Mouse (Mus musculus) CD4-positive helper T cell, adult 2 months (primary cell): Measurements from ENCODE around the gene Fgf8.
A peak's percentile ranks its signal among the peaks of the same experiment; 100 is the strongest.

ENCODE experiments used
- DNase-seq: peaks from one replicate; pipeline ENCODE4 v3.0.0-alpha.2; 2012; ENCODE audit warnings: low read depth, missing footprints, low spot score

The Fgf8 gene

GRCm38 (mm10) chr19:45742218-45742983 is at the start of gene Fgf8:
TSS of gene Fgf8 (minus strand) at chr19:45742915.
- no peak for DNase-seq

GRCm38 (mm10) chr19:45792404-45792803 is 49.7 kb upstream of the Fgf8 start:
- DNase-seq: no peak

- DNase-seq: peak; percentile 74
Measured at GRCm38 (mm10) chr19:45789888-45790874, 47.5 kb upstream of the Fgf8 start.

GRCm38 (mm10) chr19:45789365-45789764 is 46.6 kb upstream of the Fgf8 start:
- no peak for DNase-seq

GRCm38 (mm10) chr19:45788337-45788736 is 45.6 kb upstream of the Fgf8 start:
- DNase-seq: no peak

- no peak for DNase-seq
Measured at GRCm38 (mm10) chr19:45787450-45787849, 44.7 kb upstream of the Fgf8 start.

GRCm38 (mm10) chr19:45785470-45785869 is 42.8 kb upstream of the Fgf8 start:
- no peak for DNase-seq

- no peak for DNase-seq
Measured at GRCm38 (mm10) chr19:45783933-45784576, 41.3 kb upstream of the Fgf8 start.

- peak; percentile 100 for DNase-seq
Measured at GRCm38 (mm10) chr19:45783181-45783932, 40.6 kb upstream of the Fgf8 start, which contains the start of gene Mgea5. TSS of gene Mgea5 (minus strand) at chr19:45783837.

- peak; percentile 76 for DNase-seq
Measured at GRCm38 (mm10) chr19:45782315-45783001, 39.7 kb upstream of the Fgf8 start.

GRCm38 (mm10) chr19:45781676-45782075 is 39.0 kb upstream of the Fgf8 start:
- no peak for DNase-seq

GRCm38 (mm10) chr19:45780350-45780915 is 37.7 kb upstream of the Fgf8 start:
- peak; percentile 40 for DNase-seq

- DNase-seq: no peak
Measured at GRCm38 (mm10) chr19:45775486-45775885, 32.8 kb upstream of the Fgf8 start.

GRCm38 (mm10) chr19:45771501-45771900 is 28.8 kb upstream of the Fgf8 start:
- DNase-seq: no peak

- DNase-seq: no peak
Measured at GRCm38 (mm10) chr19:45760810-45761209, 18.1 kb upstream of the Fgf8 start.

- no peak for DNase-seq
Measured at GRCm38 (mm10) chr19:45758671-45759070, 16.0 kb upstream of the Fgf8 start.

GRCm38 (mm10) chr19:45753551-45753950 is 10.8 kb upstream of the Fgf8 start:
- DNase-seq: no peak

GRCm38 (mm10) chr19:45751881-45752280 is 9.2 kb upstream of the Fgf8 start:
- DNase-seq: peak; percentile 71

GRCm38 (mm10) chr19:45749243-45750043 is 6.7 kb upstream of the Fgf8 start, which contains the start of gene Npm3:
TSS of gene Npm3 (minus strand) at chr19:45749591.
- DNase-seq: peak; percentile 92
